Mouse (Mus musculus) stomach, postnatal 0 days (tissue): Measurements from ENCODE around the gene Jak1. TPM values are rescaled to one million over a fixed set of nuclear protein-coding genes. Genes with fewer than 3 reads are reported as not detected.

Experiments used
- ATAC-seq: fragments of 200-750 bp; cut with Nextera tagmentation; 2 replicates; pipeline ENCODE4 v1.8.0; 2017; ENCODE audit not compliant: low FRiP score, low TSS enrichment
- DNase-seq: peaks from one replicate; pipeline ENCODE4 v3.0.0-alpha.2; 2016; ENCODE audit warnings: low spot score
- H3K27ac ChIP-seq: fragments of 300-500 bp; sonication (generic); replicated peaks from 2 replicates; pipeline ENCODE4 v1.5.1; 2014; ENCODE audit warnings: mild to moderate bottlenecking, control low read depth
- H3K27me3 ChIP-seq: fragments of 300-500 bp; sonication (generic); 2 replicates; pipeline ENCODE4 v1.6.1; 2014; ENCODE audit warnings: low read length; ENCODE audit not compliant: control insufficient read depth, insufficient read depth
- H3K36me3 ChIP-seq: fragments of 300-500 bp; sonication (generic); 2 replicates; pipeline ENCODE4 v1.6.1; 2014; ENCODE audit warnings: low read length, mixed read lengths; ENCODE audit not compliant: control insufficient read depth, insufficient read depth
- H3K4me1 ChIP-seq: fragments of 300-500 bp; sonication (generic); replicated peaks from 2 replicates; pipeline ENCODE4 v1.6.1; 2014; ENCODE audit warnings: antibody characterized with exemption; ENCODE audit not compliant: control insufficient read depth, insufficient read depth
- H3K4me2 ChIP-seq: fragments of 300-500 bp; sonication (generic); replicated peaks from 2 replicates; pipeline ENCODE4 v1.6.1; 2014; ENCODE audit warnings: low read depth, mild to moderate bottlenecking, control low read depth, moderate library complexity
- H3K4me3 ChIP-seq: fragments of 300-500 bp; sonication (generic); 2 replicates; pipeline ENCODE4 v1.5.1; 2014; ENCODE audit warnings: low read depth, low read length, control low read depth
- H3K9ac ChIP-seq: fragments of 300-500 bp; sonication (generic); 2 replicates; pipeline ENCODE4 v1.6.1; 2014; ENCODE audit warnings: mild to moderate bottlenecking, low read length, control low read depth, mixed read lengths
- H3K9me3 ChIP-seq: fragments of 300-500 bp; sonication (generic); 2 replicates; pipeline ENCODE4 v1.6.1; 2016; ENCODE audit warnings: low read length; ENCODE audit not compliant: control insufficient read depth
- CTCF ChIP-seq: IDR thresholded peaks from 2 replicates; pipeline ENCODE4 v1.5.1; 2016; ENCODE audit warnings: antibody characterized with exemption, low read depth, mild to moderate bottlenecking, moderate library complexity
- EP300 ChIP-seq: optimal IDR thresholded peaks from 2 replicates; pipeline ENCODE3; 2016; ENCODE audit warnings: antibody characterized with exemption
- WGBS: fragments of 180-500 bp; shearing (Covaris S2); extraction: QIAGEN DNeasy Blood & Tissue Kit; methylation state at CpG from one replicate; pipeline ENCODE4 v1.1.7; 2014; 5-methylcytosine and 5-hydroxymethylcytosine counted together
- polyA plus RNA-seq: library from polyadenylated mRNA; unstranded; fragments of >200 nt; fragmentation: Nextera tagmentation; extraction: Ambion mirVana; gene quantifications from 2 replicates; pipeline ENCODE4 v1.2.1, GENCODE M21; 2015

Jak1 gene
- polyA plus RNA-seq, 1 experiment from 2014 or later, result 34.1 TPM

- WGBS, result 84% methylated on average over 4 of the region's 4 CpGs
- Histone ChIP-seq H3K4me3 (no peak overlapping the region), H3K27me3 (no peaks in the 10 kb centered on the region), H3K36me3 (no peaks in the 10 kb centered on the region), H3K4me2 (no peak overlapping the region), H3K4me1 (peaks cover 3% of the 10 kb centered on the region; the same call in 1 of the 2 replicates), H3K27ac (no peak overlapping the region), H3K9ac (no peak overlapping the region), H3K9me3 (no peaks in the 10 kb centered on the region)
- ATAC-seq (no peak), DNase-seq (no peak)
- TF ChIP-seq EP300 (no peak), CTCF (no peak)
These were observed 48.8 kb downstream of the Jak1 start for GRCm38 (mm10) chr4:101216286-101216685.

- TF ChIP-seq CTCF (no peak), EP300 (no peak)
- H3K27me3 ChIP-seq, result no peaks in the 10 kb centered on the region
- no peak overlapping the region for H3K27ac ChIP-seq
- no peak overlapping the region for H3K9ac ChIP-seq
- DNase-seq (no peak), ATAC-seq (no peak)
- H3K4me3 ChIP-seq, result no peak overlapping the region
- H3K4me2 ChIP-seq, result no peak overlapping the region
- 78% methylated on average over 2 of the region's 2 CpGs for WGBS
- no peaks in the 10 kb centered on the region; the same call in 1 of the 2 replicates for H3K4me1 ChIP-seq
- no peaks in the 10 kb centered on the region for H3K9me3 ChIP-seq
- no peaks in the 10 kb centered on the region for H3K36me3 ChIP-seq
These were observed 51.6 kb downstream of the Jak1 start for GRCm38 (mm10) chr4:101213477-101213876.

GRCm38 (mm10) chr4:101207492-101207891 is 57.6 kb downstream of the Jak1 start:
- no peak overlapping the region for H3K9ac ChIP-seq
- ATAC-seq (no peak), DNase-seq (no peak)
- H3K27me3 ChIP-seq, result no peaks in the 10 kb centered on the region
- TF ChIP-seq CTCF (no peak), EP300 (no peak)
- H3K27ac ChIP-seq, result no peak overlapping the region
- no peak overlapping the region for H3K4me2 ChIP-seq
- H3K4me1 ChIP-seq, result no peaks in the 10 kb centered on the region
- H3K4me3 ChIP-seq, result no peak overlapping the region
- no peaks in the 10 kb centered on the region for H3K36me3 ChIP-seq
- 49% methylated on average over 2 of the region's 2 CpGs for WGBS
- H3K9me3 ChIP-seq, result no peaks in the 10 kb centered on the region

- Histone ChIP-seq H3K4me1 (0 out of 2 replicates have a peak, but pooled peaks cover 3% of the 10 kb centered on the region), H3K4me2 (no peak overlapping the region), H3K4me3 (no peak overlapping the region), H3K9ac (no peak overlapping the region), H3K27me3 (no peaks in the 10 kb centered on the region), H3K27ac (no peak overlapping the region), H3K9me3 (no peaks in the 10 kb centered on the region), H3K36me3 (no peaks in the 10 kb centered on the region)
- no peak for DNase-seq
- no peak for TF ChIP-seq CTCF
- TF ChIP-seq EP300, result no peak
- 79% methylated on average over 1 of the region's 1 CpGs for WGBS
- ATAC-seq, result no peak
These were observed 61.6 kb downstream of the Jak1 start for GRCm38 (mm10) chr4:101203518-101203917.

GRCm38 (mm10) chr4:101202626-101203025 is 62.5 kb downstream of the Jak1 start:
- Histone ChIP-seq H3K36me3 (no peaks in the 10 kb centered on the region), H3K27me3 (no peaks in the 10 kb centered on the region), H3K27ac (no peak overlapping the region), H3K4me2 (no peak overlapping the region), H3K9me3 (no peaks in the 10 kb centered on the region), H3K4me3 (no peak overlapping the region), H3K9ac (no peak overlapping the region), H3K4me1 (peaks cover 9% of the 10 kb centered on the region; the same call in 1 of the 2 replicates)
- DNase-seq (no peak), ATAC-seq (peak; percentile 79; the same call in 1 of the 2 replicates)
- no peak for TF ChIP-seq EP300
- TF ChIP-seq CTCF, result no peak
- 63% methylated on average over 10 of the region's 10 CpGs for WGBS

- DNase-seq, result no peak
- H3K9ac ChIP-seq, result no peak overlapping the region
- H3K36me3 ChIP-seq, result no peaks in the 10 kb centered on the region
- no peaks in the 10 kb centered on the region for H3K27me3 ChIP-seq
- peaks cover 11% of the 10 kb centered on the region; the same call in 1 of the 2 replicates for H3K4me1 ChIP-seq
- TF ChIP-seq EP300 (no peak), CTCF (no peak)
- WGBS, result 85% methylated on average over 8 of the region's 8 CpGs
- H3K4me2 ChIP-seq, result no peak overlapping the region
- no peak overlapping the region for H3K27ac ChIP-seq
- H3K4me3 ChIP-seq, result no peak overlapping the region
- no peaks in the 10 kb centered on the region for H3K9me3 ChIP-seq
- ATAC-seq, result no peak
These were observed 65.5 kb downstream of the Jak1 start for GRCm38 (mm10) chr4:101199433-101200081.
